Comparison of ENCODE assay signal across 8 mouse cellular contexts in genomic region chr1:171262594-171263130, GRCm38 (mm10). TPM values are rescaled to one million over a fixed set of nuclear protein-coding genes. Genes with fewer than 3 reads are reported as not detected.
DNase-seq lines count a peak whose midpoint lies in the region; ATAC-seq and TF ChIP-seq lines count a peak whose summit lies in the region.

No protein-coding gene starts in this region.

- no peaks in the 10 kb centered on the region for H3K9me3 ChIP-seq in embryonic facial prominence, embryonic 10.5 days
- H3K9me3 ChIP-seq in intestine, postnatal 0 days (ENCODE audit: control insufficient read depth), result no peaks in the 10 kb centered on the region
- no peaks in the 10 kb centered on the region for H3K9me3 ChIP-seq in midbrain, embryonic 12.5 days

- intact Hi-C loops in left cerebral cortex, postnatal 4 days (cut with DNase I), result no loop called here

- peak; percentile 41; the same call in 1 of the 2 replicates for ATAC-seq in intestine, postnatal 0 days
- peak; percentile 67 for ATAC-seq in midbrain, embryonic 12.5 days (ENCODE audit: low FRiP score, low read depth)

- peak overlapping the region; percentile 45 for H3K4me3 ChIP-seq in embryonic facial prominence, embryonic 10.5 days
- H3K4me3 ChIP-seq in intestine, postnatal 0 days (ENCODE audit: low read depth, low read length), result no peak overlapping the region
- H3K4me3 ChIP-seq in midbrain, embryonic 12.5 days, result peak overlapping the region; percentile 29

- peaks cover 20% of the 10 kb centered on the region for H3K36me3 ChIP-seq in embryonic facial prominence, embryonic 10.5 days (replicated peaks)
- H3K36me3 ChIP-seq in intestine, postnatal 0 days (ENCODE audit: control insufficient read depth, insufficient read depth), result no peaks in the 10 kb centered on the region
- H3K36me3 ChIP-seq in midbrain, embryonic 12.5 days, result no peaks in the 10 kb centered on the region

- WGBS in embryonic facial prominence, embryonic 10.5 days, result 8% methylated on average over 8 of the region's 8 CpGs
- 7% methylated on average over 8 of the region's 8 CpGs for WGBS in intestine, postnatal 0 days
- WGBS in midbrain, embryonic 12.5 days, result 7% methylated on average over 8 of the region's 8 CpGs

- TF ChIP-seq CTCF in intestine, postnatal 0 days (IDR thresholded peaks at IDR 0.05; ENCODE audit: low read depth), result no peak

- H3K9ac ChIP-seq in intestine, postnatal 0 days (ENCODE audit: low read depth, low read length), result no peak overlapping the region
- H3K9ac ChIP-seq in midbrain, embryonic 12.5 days (replicated peaks), result 0 out of 2 replicates have a peak overlapping the region, but pooled peaks have one; percentile 17

- peak; percentile 40 for DNase-seq in cerebellum, adult 11-12 months
- no peak for DNase-seq in cerebellum, adult 18-20 months
- DNase-seq in embryonic facial prominence, embryonic 10.5 days (ENCODE audit: low spot score), result peak; percentile 33
- peak; percentile 88 to 91 for DNase-seq in heart, adult 18-20 months
- peak; percentile 73 for DNase-seq in left cerebral cortex, postnatal 4 days
- DNase-seq in telencephalon, adult 2 months (ENCODE audit: low read depth, low spot score), result peak; percentile 95

- peak overlapping the region; percentile 41 for H3K4me2 ChIP-seq in intestine, postnatal 0 days (replicated peaks; ENCODE audit: low read depth)
- H3K4me2 ChIP-seq in midbrain, embryonic 12.5 days (replicated peaks), result peak overlapping the region; percentile 50

- H3K27me3 ChIP-seq in embryonic facial prominence, embryonic 10.5 days (replicated peaks; ENCODE audit: low read depth, poor library complexity, severe bottlenecking), result no peaks in the 10 kb centered on the region
- H3K27me3 ChIP-seq in intestine, postnatal 0 days (replicated peaks; ENCODE audit: control insufficient read depth, insufficient read depth, low read length), result no peaks in the 10 kb centered on the region
- H3K27me3 ChIP-seq in midbrain, embryonic 12.5 days, result no peaks in the 10 kb centered on the region

- peaks cover 18% of the 10 kb centered on the region for H3K4me1 ChIP-seq in embryonic facial prominence, embryonic 10.5 days
- peaks cover 4% of the 10 kb centered on the region; the same call in 1 of the 2 replicates for H3K4me1 ChIP-seq in intestine, postnatal 0 days (replicated peaks; ENCODE audit: control insufficient read depth, insufficient read depth, low read length)
- H3K4me1 ChIP-seq in midbrain, embryonic 12.5 days, result peaks cover 15% of the 10 kb centered on the region

- H3K27ac ChIP-seq in embryonic facial prominence, embryonic 10.5 days (replicated peaks), result peak overlapping the region; percentile 81
- peak overlapping the region; percentile 68; the same call in 1 of the 2 replicates for H3K27ac ChIP-seq in intestine, postnatal 0 days (ENCODE audit: low read depth, low read length)
- H3K27ac ChIP-seq in midbrain, embryonic 12.5 days (replicated peaks), result peak overlapping the region; percentile 50

RNA-seq across cellular contexts. Expression of gene B4galt3, which starts 7.5 kb away (rescaled TPM):
- polyA plus RNA-seq in embryonic facial prominence, embryonic 10.5 days (2016; fragmentation: Nextera tagmentation; extraction: Ambion mirVana), result 68.7 and 70.8 TPM in 2 replicates
- 10 to 100 TPM; 18.7 to 19.6 TPM for total RNA-seq in heart, adult 18-20 months (2021)
- polyA plus RNA-seq in intestine, postnatal 0 days (2015; fragmentation: Nextera tagmentation; extraction: Ambion mirVana), result 27.0 and 27.4 TPM in 2 replicates
- 10 to 100 TPM; 74.2 to 87.8 TPM for total RNA-seq in left cerebral cortex, postnatal 4 days (2021)
- polyA plus RNA-seq in midbrain, embryonic 12.5 days (2016; fragmentation: Nextera tagmentation; extraction: Ambion mirVana), result 72.1 and 80.6 TPM in 2 replicates

RNA-seq across cellular contexts. Expression of gene Ndufs2, which starts 11.5 kb away (rescaled TPM):
- 269 and 279 TPM in 2 replicates for polyA plus RNA-seq in embryonic facial prominence, embryonic 10.5 days (2016; fragmentation: Nextera tagmentation; extraction: Ambion mirVana)
- 1,000 to 10,000 TPM; 1,592 to 1,593 TPM for total RNA-seq in heart, adult 18-20 months (2021)
- polyA plus RNA-seq in intestine, postnatal 0 days (2015; fragmentation: Nextera tagmentation; extraction: Ambion mirVana), result 249 and 255 TPM in 2 replicates
- total RNA-seq in left cerebral cortex, postnatal 4 days (2021), result 100 to 1,000 TPM; 183 to 186 TPM
- polyA plus RNA-seq in midbrain, embryonic 12.5 days (2016; fragmentation: Nextera tagmentation; extraction: Ambion mirVana), result 224 and 226 TPM in 2 replicates

RNA-seq across cellular contexts. Expression of gene Adamts4, which starts 12.4 kb away (rescaled TPM):
- polyA plus RNA-seq in embryonic facial prominence, embryonic 10.5 days (2016; fragmentation: Nextera tagmentation; extraction: Ambion mirVana), result 11.8 and 12.7 TPM in 2 replicates
- total RNA-seq in heart, adult 18-20 months (2021), result 1 to 10 TPM in 1 of 2 experiments, under 1 TPM in 1; 0.57 to 1.2 TPM
- polyA plus RNA-seq in intestine, postnatal 0 days (2015; fragmentation: Nextera tagmentation; extraction: Ambion mirVana), result 2.0 and 2.8 TPM in 2 replicates
- total RNA-seq in left cerebral cortex, postnatal 4 days (2021), result 1 to 10 TPM; 4.2 to 5.3 TPM
- 8.2 and 9.2 TPM in 2 replicates for polyA plus RNA-seq in midbrain, embryonic 12.5 days (2016; fragmentation: Nextera tagmentation; extraction: Ambion mirVana)

RNA-seq across cellular contexts. Expression of gene Ppox, which starts 18.3 kb away (rescaled TPM):
- 52.0 and 57.5 TPM in 2 replicates for polyA plus RNA-seq in embryonic facial prominence, embryonic 10.5 days (2016; fragmentation: Nextera tagmentation; extraction: Ambion mirVana)
- total RNA-seq in heart, adult 18-20 months (2021), result 10 to 100 TPM; 13.1 to 13.6 TPM
- 11.4 and 12.8 TPM in 2 replicates for polyA plus RNA-seq in intestine, postnatal 0 days (2015; fragmentation: Nextera tagmentation; extraction: Ambion mirVana)
- 10 to 100 TPM; 19.6 to 25.4 TPM for total RNA-seq in left cerebral cortex, postnatal 4 days (2021)
- 61.4 and 61.5 TPM in 2 replicates for polyA plus RNA-seq in midbrain, embryonic 12.5 days (2016; fragmentation: Nextera tagmentation; extraction: Ambion mirVana)

RNA-seq across cellular contexts. Expression of gene Usp21, which starts 25.1 kb away (rescaled TPM):
- 106 and 107 TPM in 2 replicates for polyA plus RNA-seq in embryonic facial prominence, embryonic 10.5 days (2016; fragmentation: Nextera tagmentation; extraction: Ambion mirVana)
- total RNA-seq in heart, adult 18-20 months (2021), result 10 to 100 TPM; 17.7 to 20.9 TPM
- polyA plus RNA-seq in intestine, postnatal 0 days (2015; fragmentation: Nextera tagmentation; extraction: Ambion mirVana), result 20.4 and 21.7 TPM in 2 replicates
- total RNA-seq in left cerebral cortex, postnatal 4 days (2021), result 10 to 100 TPM; 60.4 to 66.4 TPM
- 113 and 119 TPM in 2 replicates for polyA plus RNA-seq in midbrain, embryonic 12.5 days (2016; fragmentation: Nextera tagmentation; extraction: Ambion mirVana)

Comparison
In these comparisons a context has a peak if more than half of its experiments do, and no peak if none do; other contexts are left out.
1. DNase-seq: peak in cerebellum, adult 11-12 months (single experiment), embryonic facial prominence, embryonic 10.5 days (single experiment), heart, adult 18-20 months (2 of 2), left cerebral cortex, postnatal 4 days (single experiment) and telencephalon, adult 2 months (single experiment); none in cerebellum, adult 18-20 months (0 of 2).
2. Peak in every context shown above with its lines, with median percentiles within 50 percentile points of each other: H3K27ac ChIP-seq.